In the genomic region with DNA sequence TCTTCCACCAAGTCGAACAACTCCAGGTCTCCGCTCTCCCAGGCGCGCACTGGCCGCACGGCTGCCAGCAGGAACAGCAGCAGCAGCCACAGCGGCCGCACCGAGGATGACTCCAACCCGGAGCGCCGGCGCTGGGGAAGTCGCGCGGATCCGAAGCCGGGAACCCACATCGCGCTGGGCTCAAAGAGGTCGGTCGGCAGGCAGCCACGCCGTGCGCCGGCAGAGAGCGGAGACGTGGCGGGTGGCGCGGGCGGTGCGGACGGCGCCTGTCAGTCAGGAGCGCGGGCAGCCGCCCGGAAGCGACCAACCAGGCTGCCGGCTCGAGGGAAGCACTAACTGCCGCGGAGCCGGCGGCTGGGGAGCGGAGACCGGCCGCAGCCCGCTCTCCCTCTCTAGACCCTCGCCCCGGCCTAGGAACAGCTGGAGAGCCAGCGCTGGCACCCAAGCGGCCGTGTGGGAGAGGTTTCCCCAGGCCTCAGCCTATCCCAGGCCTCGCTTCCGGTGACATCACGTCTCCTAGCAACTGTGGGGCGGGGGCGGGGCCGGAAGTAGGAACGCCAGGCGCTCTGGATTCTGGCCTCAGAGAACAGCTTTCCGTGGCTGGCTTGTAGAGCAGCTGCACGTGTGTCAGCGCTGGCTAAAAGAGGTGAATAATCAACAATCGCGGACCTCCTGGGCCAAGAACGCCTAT, we compare ENCODE assay signal across 8 mouse cellular contexts. TPM values are rescaled to one million over a fixed set of nuclear protein-coding genes. Genes with fewer than 3 reads are reported as not detected.
DNase-seq lines count a peak whose midpoint lies in the region; ATAC-seq and TF ChIP-seq lines count a peak whose summit lies in the region.

A gene (minus strand): TSS at position 500 of the 691 bp plus-strand sequence.

- peak; percentile 99 for ATAC-seq in G1E (ENCODE audit: extremely low read depth, insufficient number of reproducible peaks, low FRiP score, poor library complexity, severe bottlenecking)
- ATAC-seq in forebrain, embryonic 16.5 days, result peak; percentile 100
- ATAC-seq in lung, embryonic 14.5 days (ENCODE audit: insufficient read depth), result peak; percentile 100

- H3K4me2 ChIP-seq in forebrain, embryonic 16.5 days (ENCODE audit: low read length), result peak within 1 kb of the TSS; percentile 71
- peak within 1 kb of the TSS; percentile 74 for H3K4me2 ChIP-seq in lung, embryonic 14.5 days

- peak within 1 kb of the TSS; percentile 88 for H3K4me3 ChIP-seq in G1E (ENCODE audit: low read depth, low read length)
- H3K4me3 ChIP-seq in forebrain, embryonic 16.5 days (replicated peaks; ENCODE audit: low read length), result peak within 1 kb of the TSS; percentile 72
- peak within 1 kb of the TSS; percentile 96 for H3K4me3 ChIP-seq in layer of hippocampus, adult 2 months
- peak within 1 kb of the TSS; percentile 82 for H3K4me3 ChIP-seq in lung, embryonic 14.5 days (ENCODE audit: low read depth, low read length)
- peak within 1 kb of the TSS; percentile 82 for H3K4me3 ChIP-seq in olfactory bulb, adult 2 months (ENCODE audit: insufficient read depth, low read depth, low read length)
- H3K4me3 ChIP-seq in thymus, adult 2 months (ENCODE audit: control insufficient read depth, insufficient read depth, low read length), result peak within 1 kb of the TSS; percentile 66

- TF ChIP-seq CTCF in G1E (IDR thresholded peaks at IDR 0.05; ENCODE audit: low read depth, low read length), result no peak
- 0 out of 2 replicates have a peak, but pooled peaks have one; percentile 16 for TF ChIP-seq CTCF in layer of hippocampus, adult 2 months (conservative IDR thresholded peaks at IDR 0.05)
- no peak for TF ChIP-seq CTCF in lung, embryonic 14.5 days (IDR thresholded peaks at IDR 0.05; ENCODE audit: low read depth)
- no peak for TF ChIP-seq CTCF in olfactory bulb, adult 2 months (IDR thresholded peaks at IDR 0.05; ENCODE audit: insufficient read depth, low read depth, low read length)
- TF ChIP-seq CTCF in thymus, adult 2 months (IDR thresholded peaks at IDR 0.05; ENCODE audit: borderline replicate concordance, control insufficient read depth, extremely low read depth, insufficient read depth, low read length, poor library complexity), result peak; percentile 35; the same call in 1 of the 2 replicates

- peaks cover 9% of the 10 kb centered on the region for H3K36me3 ChIP-seq in G1E (replicated peaks)
- H3K36me3 ChIP-seq in forebrain, embryonic 16.5 days (ENCODE audit: control insufficient read depth, insufficient read depth), result no peaks in the 10 kb centered on the region
- no peaks in the 10 kb centered on the region for H3K36me3 ChIP-seq in lung, embryonic 14.5 days (ENCODE audit: insufficient read depth)
- H3K36me3 ChIP-seq in thymus, adult 2 months (ENCODE audit: control insufficient read depth, insufficient read depth, low read length), result no peaks in the 10 kb centered on the region

- H3K9ac ChIP-seq in forebrain, embryonic 16.5 days (replicated peaks; ENCODE audit: low read depth, low read length), result peak within 1 kb of the TSS; percentile 89
- H3K9ac ChIP-seq in lung, embryonic 14.5 days, result peak within 1 kb of the TSS; percentile 85

- TF ChIP-seq POLR2A in olfactory bulb, adult 2 months (IDR thresholded peaks at IDR 0.05; ENCODE audit: insufficient read depth, low read depth, low read length), result peak; percentile 89
- peak; percentile 63; the same call in 1 of the 2 replicates for TF ChIP-seq POLR2A in thymus, adult 2 months (IDR thresholded peaks at IDR 0.05; ENCODE audit: control insufficient read depth, extremely low read depth, insufficient read depth, low read length, poor library complexity)

- H3K9me3 ChIP-seq in G1E (replicated peaks), result peaks cover 2% of the 10 kb centered on the region; the same call in 1 of the 2 replicates
- H3K9me3 ChIP-seq in forebrain, embryonic 16.5 days (ENCODE audit: control insufficient read depth, low read length), result no peaks in the 10 kb centered on the region
- H3K9me3 ChIP-seq in lung, embryonic 14.5 days (ENCODE audit: low read depth, low read length), result no peaks in the 10 kb centered on the region

- H3K27me3 ChIP-seq in G1E (ENCODE audit: insufficient read depth, low read length), result peaks cover 3% of the 10 kb centered on the region; the same call in 1 of the 2 replicates
- H3K27me3 ChIP-seq in forebrain, embryonic 16.5 days (replicated peaks; ENCODE audit: control insufficient read depth, insufficient read depth, low read length), result no peaks in the 10 kb centered on the region
- no peaks in the 10 kb centered on the region for H3K27me3 ChIP-seq in lung, embryonic 14.5 days (ENCODE audit: insufficient read depth, low read length)
- H3K27me3 ChIP-seq in thymus, adult 2 months (ENCODE audit: control insufficient read depth, insufficient read depth, low read length), result no peaks in the 10 kb centered on the region

- peak within 1 kb of the TSS; percentile 98 for H3K27ac ChIP-seq in forebrain, embryonic 16.5 days (ENCODE audit: low read length)
- peak within 1 kb of the TSS; percentile 100 for H3K27ac ChIP-seq in layer of hippocampus, adult 2 months
- peak within 1 kb of the TSS; percentile 99 for H3K27ac ChIP-seq in lung, embryonic 14.5 days (ENCODE audit: low read depth)
- peak within 1 kb of the TSS; percentile 91 for H3K27ac ChIP-seq in olfactory bulb, adult 2 months (ENCODE audit: insufficient read depth, low read depth, low read length)
- peak within 1 kb of the TSS; percentile 72; the same call in 1 of the 2 replicates for H3K27ac ChIP-seq in thymus, adult 2 months (ENCODE audit: control insufficient read depth, insufficient read depth, low read length)

- 0% methylated on average over 69 of the region's 69 CpGs for WGBS in forebrain, embryonic 16.5 days
- under 1% methylated on average over 69 of the region's 69 CpGs for WGBS in lung, embryonic 14.5 days
- WGBS in olfactory bulb, adult 2 months, result under 1% methylated on average over 68 of the region's 69 CpGs
- WGBS in thymus, adult 2 months, result under 1% methylated on average over 69 of the region's 69 CpGs

- intact Hi-C loops in heart, postnatal 36 days (cut with DNase I), result loop anchor here (1.0 to 5.0 kb wide), 5 partner anchors 195 to 375 kb away; a partner anchor contains a TSS

- peak; percentile 95 for DNase-seq in G1E (ENCODE audit: low spot score)
- peak; percentile 86 for DNase-seq in cerebellum, adult 18-20 months
- peak; percentile 85 to 92 for DNase-seq in heart, postnatal 36 days
- DNase-seq in layer of hippocampus, adult 2 months (ENCODE audit: low spot score in 2 of 2), result peak; percentile 87 to 88
- DNase-seq in lung, embryonic 14.5 days, result peak; percentile 96
- DNase-seq in thymus, adult 2 months, result peak; percentile 82

- peaks cover 16% of the 10 kb centered on the region for H3K4me1 ChIP-seq in G1E (ENCODE audit: insufficient read depth, low read depth, low read length)
- H3K4me1 ChIP-seq in forebrain, embryonic 16.5 days (replicated peaks; ENCODE audit: control insufficient read depth, insufficient read depth, low read length), result peaks cover 11% of the 10 kb centered on the region
- 0 out of 2 replicates have a peak, but pooled peaks cover 7% of the 10 kb centered on the region for H3K4me1 ChIP-seq in lung, embryonic 14.5 days (ENCODE audit: insufficient read depth)
- no peaks in the 10 kb centered on the region for H3K4me1 ChIP-seq in olfactory bulb, adult 2 months (ENCODE audit: control insufficient read depth, insufficient read depth, low read length)
- H3K4me1 ChIP-seq in thymus, adult 2 months (replicated peaks; ENCODE audit: control insufficient read depth, insufficient read depth, low read length), result no peaks in the 10 kb centered on the region

RNA-seq across cellular contexts. Expression of the gene that starts here (rescaled TPM):
- total RNA-seq in G1E (2014; fragmentation: Nextera tagmentation), result 29.1 and 32.4 TPM in 2 replicates
- total RNA-seq in G1E (2017), result 26.3 and 33.7 TPM in 2 replicates
- 21.4 and 23.2 TPM in 2 replicates for polyA plus RNA-seq in G1E (2012)
- polyA plus RNA-seq in forebrain, embryonic 16.5 days (2015; fragmentation: Nextera tagmentation; extraction: Ambion mirVana), result 27.4 and 28.5 TPM in 2 replicates
- 10 to 100 TPM; 14.9 to 15.4 TPM for total RNA-seq in heart, postnatal 36 days (2021)
- total RNA-seq in layer of hippocampus, adult 2 months (2021), result 10 to 100 TPM; 26.4 to 30.3 TPM
- polyA plus RNA-seq in lung, embryonic 14.5 days (2014; fragmentation: Nextera tagmentation; extraction: Ambion mirVana), result 30.8 and 34.3 TPM in 2 replicates
- not detected in 2 replicates for polyA plus RNA-seq in olfactory bulb, adult 2 months (2012; ENCODE audit: insufficient read depth, insufficient read length, low replicate concordance, missing spikeins)
- polyA plus RNA-seq in thymus, adult 2 months (2012; rRNA removed), result 38.2 and 54.2 TPM in 2 replicates

Comparison
In these comparisons a context has a peak if more than half of its experiments do, and no peak if none do; other contexts are left out.
1. Peak in every context shown above with its lines: DNase-seq, ATAC-seq, H3K4me3 ChIP-seq and H3K27ac ChIP-seq.
2. RNA of the gene that starts here (polyA plus RNA-seq): 38.2 to 54.2 TPM in thymus, adult 2 months, 30.8 to 34.3 TPM in lung, embryonic 14.5 days, 27.4 to 28.5 TPM in forebrain, embryonic 16.5 days and 21.4 to 23.2 TPM in G1E; not detected in olfactory bulb, adult 2 months; every median in the first group is over 10 times any median in the second.
3. CTCF ChIP-seq: peak in layer of hippocampus, adult 2 months (single experiment) and thymus, adult 2 months (single experiment); none in G1E (single experiment), lung, embryonic 14.5 days (single experiment) and olfactory bulb, adult 2 months (single experiment).